Mouse (Mus musculus) testis, adult 2 months (tissue): ENCODE measurements around the gene Btbd17. TPM values are rescaled to one million over a fixed set of nuclear protein-coding genes. Genes with fewer than 3 reads are reported as not detected.

ENCODE experiments used
- H3K27ac ChIP-seq: fragments of 200-500 bp; 2 replicates; pipeline ENCODE4 v1.5.1; 2012; ENCODE audit warnings: low read depth, low read length; ENCODE audit not compliant: control insufficient read depth, insufficient read depth
- H3K27me3 ChIP-seq: fragments of 200-500 bp; 2 replicates; pipeline ENCODE4 v1.6.1; 2012; ENCODE audit warnings: mild to moderate bottlenecking, low read length, moderate library complexity; ENCODE audit not compliant: control insufficient read depth, insufficient read depth
- H3K36me3 ChIP-seq: fragments of 200-500 bp; 2 replicates; pipeline ENCODE4 v1.6.1; 2012; ENCODE audit warnings: mild to moderate bottlenecking, low read length; ENCODE audit not compliant: control insufficient read depth, insufficient read depth
- H3K4me1 ChIP-seq: fragments of 200-500 bp; 2 replicates; pipeline ENCODE4 v1.6.1; 2012; ENCODE audit warnings: low read length; ENCODE audit not compliant: control insufficient read depth, insufficient read depth
- H3K4me3 ChIP-seq: fragments of 200-500 bp; 2 replicates; pipeline ENCODE4 v1.5.1; 2012; ENCODE audit warnings: low read depth, mild to moderate bottlenecking, low read length, moderate library complexity, mixed read lengths; ENCODE audit not compliant: control insufficient read depth
- CTCF ChIP-seq: fragments of 200-500 bp; IDR thresholded peaks from 2 replicates; pipeline ENCODE4 v1.5.1; 2012; ENCODE audit warnings: low read depth, mild to moderate bottlenecking, inconsistent platforms, low read length, moderate library complexity; ENCODE audit not compliant: control insufficient read depth, insufficient read depth, insufficient replicate concordance
- POLR2A ChIP-seq: fragments of 200-500 bp; IDR thresholded peaks from 2 replicates; pipeline ENCODE4 v1.6.1; 2012; ENCODE audit warnings: low read depth, mild to moderate bottlenecking, inconsistent platforms, low read length, moderate library complexity; ENCODE audit not compliant: control insufficient read depth
- polyA plus RNA-seq: library from polyadenylated mRNA; depleted of rRNA; stranded (reverse); fragments of >200 nt; gene quantifications from 2 replicates; pipeline ENCODE4 v1.2.3, GENCODE M21; 2012

Btbd17 gene
- polyA plus RNA-seq, 1 experiment = 0.42 TPM

- Histone ChIP-seq H3K4me1 (no peaks in the 10 kb centered on the region), H3K27me3 (no peaks in the 10 kb centered on the region), H3K4me3 (no peak overlapping the region), H3K27ac (no peak overlapping the region), H3K36me3 (no peaks in the 10 kb centered on the region)
- TF ChIP-seq CTCF = no peak
- TF ChIP-seq POLR2A = no peak
Observed at GRCm38 (mm10) chr11:114802540-114803267, 7.0 kb upstream of the Btbd17 start.

GRCm38 (mm10) chr11:114801906-114802305 is 6.2 kb upstream of the Btbd17 start:
- Histone ChIP-seq H3K36me3 (no peaks in the 10 kb centered on the region), H3K27me3 (no peaks in the 10 kb centered on the region), H3K4me1 (no peaks in the 10 kb centered on the region), H3K4me3 (no peak overlapping the region), H3K27ac (no peak overlapping the region)
- TF ChIP-seq POLR2A (no peak), CTCF (no peak)

GRCm38 (mm10) chr11:114798624-114799023 is 2.9 kb upstream of the Btbd17 start, which contains the start of gene Gpr142:
Gene Gpr142, plus strand, starts transcription at chr11:114798924.
- H3K4me3 ChIP-seq = no peak within 1 kb of the TSS
- H3K27ac ChIP-seq = no peak within 1 kb of the TSS
- peaks cover 4% of the 10 kb centered on the region for H3K4me1 ChIP-seq
- TF ChIP-seq POLR2A (no peak), CTCF (no peak)
- no peaks in the 10 kb centered on the region for H3K36me3 ChIP-seq
- H3K27me3 ChIP-seq = no peaks in the 10 kb centered on the region

GRCm38 (mm10) chr11:114797981-114798380 is 2.2 kb upstream of the Btbd17 start:
- Histone ChIP-seq H3K36me3 (no peaks in the 10 kb centered on the region), H3K4me1 (peaks cover 4% of the 10 kb centered on the region), H3K27ac (no peak overlapping the region), H3K4me3 (no peak overlapping the region), H3K27me3 (no peaks in the 10 kb centered on the region)
- TF ChIP-seq CTCF = no peak
- no peak for TF ChIP-seq POLR2A

- no peak for TF ChIP-seq CTCF
- TF ChIP-seq POLR2A = no peak
- Histone ChIP-seq H3K27ac (no peak overlapping the region), H3K36me3 (no peaks in the 10 kb centered on the region), H3K4me3 (no peak overlapping the region), H3K4me1 (peaks cover 5% of the 10 kb centered on the region), H3K27me3 (no peaks in the 10 kb centered on the region)
Observed at GRCm38 (mm10) chr11:114797176-114797575, 1.4 kb upstream of the Btbd17 start.

GRCm38 (mm10) chr11:114795231-114795746 is 456 bp downstream of the Btbd17 start:
- Histone ChIP-seq H3K4me3 (no peak overlapping the region), H3K4me1 (peaks cover 14% of the 10 kb centered on the region), H3K27ac (no peak overlapping the region), H3K36me3 (no peaks in the 10 kb centered on the region), H3K27me3 (no peaks in the 10 kb centered on the region; the same call in 1 of the 2 replicates)
- peak; percentile 11; the same call in 1 of the 2 replicates for TF ChIP-seq CTCF
- TF ChIP-seq POLR2A = no peak

- TF ChIP-seq CTCF = no peak
- TF ChIP-seq POLR2A = no peak
- Histone ChIP-seq H3K27me3 (no peaks in the 10 kb centered on the region; the same call in 1 of the 2 replicates), H3K4me3 (no peak overlapping the region), H3K27ac (no peak overlapping the region), H3K4me1 (peaks cover 15% of the 10 kb centered on the region), H3K36me3 (no peaks in the 10 kb centered on the region)
Observed at GRCm38 (mm10) chr11:114794691-114795090, 1.1 kb downstream of the Btbd17 start.
